Mouse (Mus musculus) CH12.LX (cell line): ENCODE data around the gene Orai1. TPM values are rescaled to one million over a fixed set of nuclear protein-coding genes. Genes with fewer than 3 reads are reported as not detected.

Experiments
- DNase-seq: peaks from one replicate; pipeline ENCODE4 v3.0.0-alpha.2; 2013; ENCODE audit errors: extremely low read depth
- H3K27ac ChIP-seq: 2 replicates; pipeline ENCODE4 v1.5.1; 2012; ENCODE audit warnings: low read depth, mild to moderate bottlenecking, control low read depth, moderate library complexity; ENCODE audit not compliant: insufficient read depth
- H3K27me3 ChIP-seq: replicated peaks from 2 replicates; pipeline ENCODE3; 2012; ENCODE audit warnings: inconsistent platforms
- H3K36me3 ChIP-seq, 2 experiments: replicated peaks in 1 of 2; 2 replicates each; pipeline versions ENCODE3 to v1.6.1; 2012; ENCODE audit warnings: inconsistent platforms in 1 of 2, low read length in 1 of 2, mild to moderate bottlenecking in 1 of 2, mixed read lengths in 1 of 2, moderate library complexity in 1 of 2; ENCODE audit not compliant: control insufficient read depth in 1 of 2, insufficient read depth in 1 of 2
- H3K4me1 ChIP-seq, 2 experiments: 2 replicates each; pipeline ENCODE4 v1.6.1; 2012; ENCODE audit warnings: inconsistent platforms in 1 of 2, moderate library complexity in 1 of 2; ENCODE audit not compliant: insufficient read depth in 2 of 2, control insufficient read depth in 1 of 2
- H3K4me2 ChIP-seq: 2 replicates; pipeline ENCODE4 v1.6.1; 2012; ENCODE audit warnings: low read depth, mild to moderate bottlenecking, control low read depth; ENCODE audit not compliant: poor library complexity, insufficient read depth, severe bottlenecking
- H3K4me3 ChIP-seq, 3 experiments: fragments of 150-350 bp in 1 of 3; sonication (generic) in 1 of 3; replicated peaks in 1 of 3; 2 replicates each; pipeline versions ENCODE3 to v1.5.1; 2011 to 2012; ENCODE audit warnings: low read depth in 2 of 3, low read length in 2 of 3, mild to moderate bottlenecking in 2 of 3, moderate library complexity in 2 of 3, control low read depth in 1 of 3, improper control_type of control experiment in 1 of 3, inconsistent platforms in 1 of 3, mixed read lengths in 1 of 3; ENCODE audit not compliant: poor library complexity in 1 of 3
- H3K79me2 ChIP-seq: replicated peaks from 2 replicates; pipeline ENCODE4 v1.6.1; 2012; ENCODE audit warnings: mild to moderate bottlenecking, moderate library complexity; ENCODE audit not compliant: control insufficient read depth, poor library complexity, insufficient read depth, severe bottlenecking; ENCODE audit errors: extremely low read depth
- H3K9ac ChIP-seq: 2 replicates; pipeline ENCODE4 v1.6.1; 2012; ENCODE audit warnings: low read depth, mild to moderate bottlenecking, control low read depth, moderate library complexity; ENCODE audit not compliant: insufficient read depth
- H3K9me3 ChIP-seq: replicated peaks from 2 replicates; pipeline ENCODE3; 2012; ENCODE audit warnings: low read length, inconsistent platforms, mixed read lengths
- CTCF ChIP-seq, 2 experiments: IDR thresholded peaks in 1 of 2; conservative IDR thresholded peaks in 1 of 2; 2 replicates each; pipeline ENCODE4 v1.5.1; 2011 to 2012; ENCODE audit warnings: low read depth in 2 of 2, low read length in 2 of 2, improper control_type of control experiment in 1 of 2, inconsistent platforms in 1 of 2, mild to moderate bottlenecking in 1 of 2, moderate library complexity in 1 of 2
- E2F4 ChIP-seq: IDR thresholded peaks from 2 replicates; pipeline ENCODE4 v1.6.1; 2011; ENCODE audit warnings: low read depth, low read length, improper control_type of control experiment; ENCODE audit not compliant: insufficient replicate concordance
- HCFC1 ChIP-seq: IDR thresholded peaks from 2 replicates; pipeline ENCODE4 v1.6.1; 2012; ENCODE audit warnings: low read depth, mild to moderate bottlenecking, inconsistent platforms, low read length, improper control_type of control experiment
- JUN ChIP-seq: IDR thresholded peaks from 2 replicates; pipeline ENCODE4 v1.6.1; 2011; ENCODE audit warnings: low read depth, mild to moderate bottlenecking, low read length, improper control_type of control experiment, moderate library complexity; ENCODE audit not compliant: insufficient read depth
- MEF2A ChIP-seq: IDR thresholded peaks from 2 replicates; pipeline ENCODE4 v1.6.1; 2014; ENCODE audit warnings: low read depth, mild to moderate bottlenecking, inconsistent platforms, low read length, improper control_type of control experiment, borderline replicate concordance
- MXI1 ChIP-seq: IDR thresholded peaks from 2 replicates; pipeline ENCODE4 v1.6.1; 2011; ENCODE audit warnings: mild to moderate bottlenecking, low read depth, low read length, improper control_type of control experiment
- MYC ChIP-seq: IDR thresholded peaks from 2 replicates; pipeline ENCODE4 v1.6.1; 2011; ENCODE audit warnings: low read depth, mild to moderate bottlenecking, improper control_type of control experiment, low read length
- RAD21 ChIP-seq: IDR thresholded peaks from 2 replicates; pipeline ENCODE4 v1.6.1; 2011; ENCODE audit warnings: low read depth, mild to moderate bottlenecking, low read length, improper control_type of control experiment, moderate library complexity
- RCOR1 ChIP-seq: conservative IDR thresholded peaks from 2 replicates; pipeline ENCODE4 v1.6.1; 2012; ENCODE audit warnings: low read depth, mild to moderate bottlenecking, inconsistent platforms, low read length, improper control_type of control experiment
- TBP ChIP-seq: conservative IDR thresholded peaks from 2 replicates; pipeline ENCODE4 v1.6.1; 2011; ENCODE audit warnings: low read depth, low read length, improper control_type of control experiment
- TCF12 ChIP-seq: IDR thresholded peaks from 2 replicates; pipeline ENCODE4 v1.6.1; 2014; ENCODE audit warnings: low read depth, mild to moderate bottlenecking, inconsistent platforms, low read length, improper control_type of control experiment
- UBTF ChIP-seq: IDR thresholded peaks from 2 replicates; pipeline ENCODE4 v1.6.1; 2012; ENCODE audit warnings: low read depth, mild to moderate bottlenecking, inconsistent platforms, low read length, improper control_type of control experiment, moderate library complexity
- USF2 ChIP-seq: conservative IDR thresholded peaks from 2 replicates; pipeline ENCODE4 v1.6.1; 2011; ENCODE audit warnings: low read depth, low read length, improper control_type of control experiment
- ZC3H11A ChIP-seq: IDR thresholded peaks from 2 replicates; pipeline ENCODE4 v1.6.1; 2012; ENCODE audit warnings: low read depth, mild to moderate bottlenecking, inconsistent platforms, low read length, improper control_type of control experiment
- ZKSCAN1 ChIP-seq: IDR thresholded peaks from 2 replicates; pipeline ENCODE4 v1.6.1; 2012; ENCODE audit warnings: low read depth, inconsistent platforms, low read length, improper control_type of control experiment, borderline replicate concordance
- dilution Hi-C: fragments of 300-500 bp; cut with MboI; formaldehyde crosslinking; loops from 2 replicates; pipeline ENCODE4 v1.14.3; 2020; ENCODE audit warnings: low sequenced_read_pairs; ENCODE audit not compliant: extremely low pct_unique_long_range_greater_than_20kb, extremely low pct_ligation_motif_present
- in situ Hi-C: fragments of 300-500 bp; cut with MboI; formaldehyde crosslinking; loops from 3 replicates; pipeline ENCODE4 v1.14.3; 2019; ENCODE audit warnings: low sequenced_read_pairs, low pct_ligation_motif_present, low pct_unique_long_range_greater_than_20kb, mixed read lengths
- polyA plus RNA-seq: library from polyadenylated mRNA; unstranded; fragments of >175 nt; gene quantifications from 2 replicates; pipeline ENCODE4 v1.2.1, GENCODE M21; 2012; ENCODE audit warnings: low read depth; ENCODE audit not compliant: insufficient read length
- total RNA-seq, 2 experiments: library from RNA; depleted of rRNA; stranded (reverse); fragments of 300-350 nt in 1 of 2; fragments of >200 nt in 1 of 2; gene quantifications; 2 replicates each; pipeline ENCODE4 v1.2.3; 2012 to 2014

The Orai1 gene
- total and polyA plus RNA-seq, 3 experiments, result 17.4 to 27.7 (median 17.8) TPM

- no peak for TF ChIP-seq RCOR1
- Histone ChIP-seq H3K4me3 (no peak overlapping the region), H3K9me3 (peaks cover 2% of the 10 kb centered on the region), H3K79me2 (no peaks in the 10 kb centered on the region), H3K36me3 (peaks cover 15 to 29% of the 10 kb centered on the region in 2 experiments), H3K27me3 (no peaks in the 10 kb centered on the region), H3K9ac (no peak overlapping the region), H3K27ac (no peak overlapping the region), H3K4me2 (no peak overlapping the region), H3K4me1 (peaks cover 0 to 4% of the 10 kb centered on the region in 2 experiments; a peak in 2 of 4 replicates)
- dilution Hi-C loops (no loop called here), in situ Hi-C loops (no loop called here)
- no peak for DNase-seq
Measured at GRCm38 (mm10) chr5:123033646-123034160, 18.8 kb downstream of the Orai1 start.

DNA sequence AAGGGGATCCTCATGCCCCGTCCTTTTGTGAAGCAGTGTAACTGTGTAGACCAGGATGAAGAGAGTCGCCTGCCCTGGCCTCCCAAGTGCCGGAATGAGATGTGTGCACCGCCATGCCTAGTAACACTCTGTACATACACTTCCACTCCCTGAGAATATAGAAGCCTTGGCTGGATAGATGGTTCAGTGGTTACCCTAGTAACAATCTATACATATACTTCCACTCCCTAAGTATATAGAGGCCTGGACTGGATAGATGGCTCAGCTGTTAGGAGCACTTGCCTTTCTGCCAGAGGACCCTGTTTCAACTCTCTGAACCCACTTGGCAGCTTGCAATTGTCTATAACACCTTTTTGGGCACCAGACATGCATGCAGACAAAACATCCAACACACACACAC, 20.2 kb downstream of the Orai1 start:
- no peaks in the 10 kb centered on the region for H3K27me3 ChIP-seq
- TF ChIP-seq JUN, result no peak
- TF ChIP-seq USF2, result no peak
- TF ChIP-seq HCFC1, result no peak
- no peak for TF ChIP-seq TBP
- no peak for TF ChIP-seq UBTF
- no peak for TF ChIP-seq RAD21
- TF ChIP-seq MEF2A, result no peak
- no peak for TF ChIP-seq MXI1
- TF ChIP-seq ZC3H11A, result no peak
- TF ChIP-seq MYC, result no peak
- no peak for TF ChIP-seq CTCF (conservative IDR thresholded peaks at IDR 0.05 in 1 of 2, IDR thresholded peaks at IDR 0.05 in 1 of 2; ENCODE audit: low read depth in 2 of 2, low read length in 2 of 2)
- no peak for TF ChIP-seq TCF12
- no peak for TF ChIP-seq E2F4
- TF ChIP-seq ZKSCAN1, result no peak
- TF ChIP-seq, all 38 proteins: peak for 0
- Histone ChIP-seq H3K9me3 (peaks cover 2% of the 10 kb centered on the region), H3K4me2 (no peak overlapping the region), H3K4me3 (no peak overlapping the region), H3K9ac (no peak overlapping the region), H3K79me2 (no peaks in the 10 kb centered on the region), H3K36me3 (peaks cover 3 to 16% of the 10 kb centered on the region in 2 experiments), H3K27ac (no peak overlapping the region), H3K4me1 (peaks cover 0 to 10% of the 10 kb centered on the region in 2 experiments; a peak in 2 of 4 replicates)
- dilution Hi-C loops (no loop called here), in situ Hi-C loops (loop anchor here (5.0 kb wide), 1 partner anchor 103 kb away; no protein-coding TSS in a partner anchor)
- DNase-seq, result no peak
